Mouse (Mus musculus) MEL (cell line): ENCODE results near the gene F2. TPM values are rescaled to one million over a fixed set of nuclear protein-coding genes. Genes with fewer than 3 reads are reported as not detected.
A peak's percentile ranks its signal among the peaks of the same experiment; 100 is the strongest.

Experiments used
- DNase-seq: peaks from one replicate; pipeline ENCODE4 v3.0.0; 2011; ENCODE audit warnings: low read depth, low spot score
- H3K27ac ChIP-seq: 2 replicates; pipeline ENCODE4 v1.5.1; 2012; ENCODE audit warnings: low read depth, mild to moderate bottlenecking, control low read depth, low read length, moderate library complexity; ENCODE audit not compliant: control insufficient read depth
- H3K27me3 ChIP-seq, 2 experiments: fragments of 150-350 bp in 1 of 2; sonication (generic) in 1 of 2; 2 replicates each; pipeline ENCODE4 v1.6.1; 2012; ENCODE audit warnings: low read length in 2 of 2, mild to moderate bottlenecking in 2 of 2, improper control_type of control experiment in 1 of 2, moderate library complexity in 1 of 2; ENCODE audit not compliant: insufficient read depth in 2 of 2, control insufficient read depth in 1 of 2
- H3K36me3 ChIP-seq, 2 experiments: 2 replicates each; pipeline ENCODE4 v1.6.1; 2012 to 2014; ENCODE audit warnings: low read length in 2 of 2, improper control_type of control experiment in 1 of 2, inconsistent platforms in 1 of 2, mild to moderate bottlenecking in 1 of 2; ENCODE audit not compliant: insufficient read depth in 2 of 2, control insufficient read depth in 1 of 2
- H3K4me1 ChIP-seq, 2 experiments: fragments of 150-350 bp in 1 of 2; sonication (generic) in 1 of 2; 2 replicates each; pipeline ENCODE4 v1.6.1; 2012; ENCODE audit warnings: low read length in 2 of 2, improper control_type of control experiment in 1 of 2, mild to moderate bottlenecking in 1 of 2; ENCODE audit not compliant: insufficient read depth in 2 of 2, control insufficient read depth in 1 of 2
- H3K4me3 ChIP-seq, 2 experiments: fragments of 150-350 bp in 1 of 2; sonication (generic) in 1 of 2; 2 replicates each; pipeline ENCODE4 v1.5.1; 2012; ENCODE audit warnings: low read depth in 2 of 2, low read length in 2 of 2, mild to moderate bottlenecking in 2 of 2, moderate library complexity in 2 of 2, control low read depth in 1 of 2, improper control_type of control experiment in 1 of 2; ENCODE audit not compliant: control insufficient read depth in 1 of 2, insufficient read depth in 1 of 2
- H3K79me2 ChIP-seq: 2 replicates; pipeline ENCODE4 v1.6.1; 2012; ENCODE audit warnings: mild to moderate bottlenecking, low read length, moderate library complexity; ENCODE audit not compliant: control insufficient read depth, poor library complexity, insufficient read depth
- H3K9ac ChIP-seq: 2 replicates; pipeline ENCODE4 v1.6.1; 2012; ENCODE audit warnings: low read depth, mild to moderate bottlenecking, control low read depth, low read length, moderate library complexity; ENCODE audit not compliant: control insufficient read depth, poor library complexity, severe bottlenecking
- H3K9me3 ChIP-seq: fragments of 150-350 bp; sonication (generic); replicated peaks from 2 replicates; pipeline ENCODE4 v1.6.1; 2012; ENCODE audit warnings: mild to moderate bottlenecking, low read length, improper control_type of control experiment, moderate library complexity; ENCODE audit not compliant: insufficient read depth
- BHLHE40 ChIP-seq: IDR thresholded peaks from 2 replicates; pipeline ENCODE4 v1.6.1; 2012; ENCODE audit warnings: low read depth, mild to moderate bottlenecking, inconsistent platforms, low read length, improper control_type of control experiment, borderline replicate concordance
- CHD1 ChIP-seq: IDR thresholded peaks from 2 replicates; pipeline ENCODE4 v1.6.1; 2012; ENCODE audit warnings: low read depth, mild to moderate bottlenecking, inconsistent platforms, low read length, improper control_type of control experiment
- CHD2 ChIP-seq: IDR thresholded peaks from 2 replicates; pipeline ENCODE4 v1.6.1; 2011; ENCODE audit warnings: low read length, improper control_type of control experiment
- CTCF ChIP-seq, 3 experiments: IDR thresholded peaks in 2 of 3; conservative IDR thresholded peaks in 1 of 3; 2 replicates each; pipeline ENCODE4 v1.5.1; 2011 to 2012; ENCODE audit warnings: low read length in 3 of 3, low read depth in 2 of 3, mild to moderate bottlenecking in 2 of 3, improper control_type of control experiment in 1 of 3, inconsistent platforms in 1 of 3, mixed read lengths in 1 of 3, moderate library complexity in 1 of 3; ENCODE audit not compliant: control insufficient read depth in 1 of 3, insufficient read depth in 1 of 3, poor library complexity in 1 of 3, severe bottlenecking in 1 of 3
- E2F4 ChIP-seq: IDR thresholded peaks from 2 replicates; pipeline ENCODE4 v1.6.1; 2011; ENCODE audit warnings: low read depth, low read length, improper control_type of control experiment, borderline replicate concordance
- ELF1 ChIP-seq: IDR thresholded peaks from 2 replicates; pipeline ENCODE4 v1.6.1; 2014; ENCODE audit warnings: low read depth, mild to moderate bottlenecking, inconsistent platforms, low read length, improper control_type of control experiment, moderate library complexity
- EP300 ChIP-seq, 2 experiments: IDR thresholded peaks; 2 replicates each; pipeline ENCODE4 v1.6.1; 2011; ENCODE audit warnings: improper control_type of control experiment in 2 of 2, low read length in 2 of 2, low read depth in 1 of 2, mild to moderate bottlenecking in 1 of 2
- ETS1 ChIP-seq: IDR thresholded peaks from 2 replicates; pipeline ENCODE4 v1.6.1; 2012; ENCODE audit warnings: low read depth, mild to moderate bottlenecking, inconsistent platforms, low read length, improper control_type of control experiment, moderate library complexity
- GABPA ChIP-seq: IDR thresholded peaks from 2 replicates; pipeline ENCODE4 v1.6.1; 2012; ENCODE audit warnings: low read depth, mild to moderate bottlenecking, inconsistent platforms, low read length, improper control_type of control experiment, moderate library complexity
- HCFC1 ChIP-seq: IDR thresholded peaks from 2 replicates; pipeline ENCODE4 v1.6.1; 2012; ENCODE audit warnings: low read depth, mild to moderate bottlenecking, inconsistent platforms, low read length, improper control_type of control experiment, moderate library complexity
- KAT2A ChIP-seq: conservative IDR thresholded peaks from 2 replicates; pipeline ENCODE4 v1.6.1; 2012; ENCODE audit warnings: low read depth, low read length, improper control_type of control experiment, inconsistent platforms
- MAFK ChIP-seq: IDR thresholded peaks from 2 replicates; pipeline ENCODE4 v1.6.1; 2011; ENCODE audit warnings: low read depth, mild to moderate bottlenecking, low read length, improper control_type of control experiment, borderline replicate concordance
- MAZ ChIP-seq: IDR thresholded peaks from 2 replicates; pipeline ENCODE4 v1.6.1; 2012; ENCODE audit warnings: low read depth, mild to moderate bottlenecking, inconsistent platforms, low read length, improper control_type of control experiment
- MEF2A ChIP-seq: IDR thresholded peaks from 2 replicates; pipeline ENCODE4 v1.6.1; 2014; ENCODE audit warnings: low read depth, mild to moderate bottlenecking, inconsistent platforms, low read length, improper control_type of control experiment; ENCODE audit not compliant: poor library complexity, insufficient replicate concordance, severe bottlenecking; ENCODE audit errors: extremely low read depth
- MXI1 ChIP-seq: IDR thresholded peaks from 2 replicates; pipeline ENCODE4 v1.6.1; 2011; ENCODE audit warnings: mild to moderate bottlenecking, low read depth, low read length, improper control_type of control experiment
- MYB ChIP-seq: IDR thresholded peaks from 2 replicates; pipeline ENCODE4 v1.6.1; 2011; ENCODE audit warnings: mild to moderate bottlenecking, low read depth, low read length, improper control_type of control experiment
- MYC ChIP-seq: IDR thresholded peaks from 2 replicates; pipeline ENCODE4 v1.6.1; 2011; ENCODE audit warnings: low read depth, mild to moderate bottlenecking, low read length, improper control_type of control experiment, moderate library complexity
- NELFE ChIP-seq: IDR thresholded peaks from 2 replicates; pipeline ENCODE4 v1.6.1; 2011; ENCODE audit warnings: low read depth, low read length, improper control_type of control experiment
- NRF1 ChIP-seq: IDR thresholded peaks from 2 replicates; pipeline ENCODE4 v1.6.1; 2014; ENCODE audit warnings: low read depth, mild to moderate bottlenecking, inconsistent platforms, low read length, improper control_type of control experiment, moderate library complexity; ENCODE audit not compliant: poor library complexity, insufficient read depth, severe bottlenecking
- POLR2A ChIP-seq, 2 experiments: IDR thresholded peaks; 2 replicates each; pipeline ENCODE4 v1.6.1; 2011 to 2012; ENCODE audit warnings: low read length in 2 of 2, mild to moderate bottlenecking in 2 of 2, control low read depth in 1 of 2, improper control_type of control experiment in 1 of 2, low read depth in 1 of 2, moderate library complexity in 1 of 2; ENCODE audit not compliant: control insufficient read depth in 1 of 2, insufficient read depth in 1 of 2, poor library complexity in 1 of 2
- POLR2AphosphoS2 ChIP-seq: IDR thresholded peaks from 2 replicates; pipeline ENCODE4 v1.6.1; 2011; ENCODE audit warnings: low read length, improper control_type of control experiment
- RAD21 ChIP-seq: IDR thresholded peaks from 2 replicates; pipeline ENCODE4 v1.6.1; 2011; ENCODE audit warnings: mild to moderate bottlenecking, low read depth, low read length, improper control_type of control experiment
- RCOR1 ChIP-seq: IDR thresholded peaks from 2 replicates; pipeline ENCODE4 v1.6.1; 2012; ENCODE audit warnings: low read depth, mild to moderate bottlenecking, inconsistent platforms, low read length, improper control_type of control experiment
- SIN3A ChIP-seq: IDR thresholded peaks from 2 replicates; pipeline ENCODE4 v1.6.1; 2012; ENCODE audit warnings: low read length, improper control_type of control experiment, inconsistent platforms
- TAL1 ChIP-seq: IDR thresholded peaks from 2 replicates; pipeline ENCODE4 v1.6.1; 2012; ENCODE audit warnings: mild to moderate bottlenecking, inconsistent platforms, low read length, moderate library complexity, mixed read lengths
- TBP ChIP-seq: IDR thresholded peaks from 2 replicates; pipeline ENCODE4 v1.8.0; 2011; ENCODE audit warnings: low read depth, low read length, improper control_type of control experiment
- TCF12 ChIP-seq: IDR thresholded peaks from 2 replicates; pipeline ENCODE4 v1.6.1; 2014; ENCODE audit warnings: low read depth, mild to moderate bottlenecking, inconsistent platforms, low read length, improper control_type of control experiment, moderate library complexity
- UBTF ChIP-seq: IDR thresholded peaks from 2 replicates; pipeline ENCODE4 v1.6.1; 2012; ENCODE audit warnings: low read depth, mild to moderate bottlenecking, inconsistent platforms, low read length, improper control_type of control experiment, moderate library complexity, borderline replicate concordance; ENCODE audit not compliant: insufficient read depth
- USF1 ChIP-seq: IDR thresholded peaks from 2 replicates; pipeline ENCODE4 v1.6.1; 2014; ENCODE audit warnings: low read depth, mild to moderate bottlenecking, inconsistent platforms, low read length, improper control_type of control experiment, moderate library complexity
- USF2 ChIP-seq, 2 experiments: IDR thresholded peaks; 2 replicates each; pipeline ENCODE4 v1.6.1; 2011 to 2012; ENCODE audit warnings: improper control_type of control experiment in 2 of 2, low read length in 2 of 2, borderline replicate concordance in 1 of 2, inconsistent platforms in 1 of 2, low read depth in 1 of 2, mild to moderate bottlenecking in 1 of 2; ENCODE audit not compliant: insufficient read depth in 1 of 2
- ZC3H11A ChIP-seq: IDR thresholded peaks from 2 replicates; pipeline ENCODE4 v1.6.1; 2012; ENCODE audit warnings: low read depth, mild to moderate bottlenecking, inconsistent platforms, low read length, improper control_type of control experiment
- ZKSCAN1 ChIP-seq: IDR thresholded peaks from 2 replicates; pipeline ENCODE4 v1.6.1; 2012; ENCODE audit warnings: low read depth, mild to moderate bottlenecking, inconsistent platforms, low read length, improper control_type of control experiment, moderate library complexity
- ZMIZ1 ChIP-seq: IDR thresholded peaks from 2 replicates; pipeline ENCODE4 v1.6.1; 2012; ENCODE audit warnings: low read depth, mild to moderate bottlenecking, inconsistent platforms, low read length, improper control_type of control experiment, moderate library complexity
- ZNF384 ChIP-seq: IDR thresholded peaks from 2 replicates; pipeline ENCODE4 v1.6.1; 2012; ENCODE audit warnings: low read depth, mild to moderate bottlenecking, inconsistent platforms, low read length, improper control_type of control experiment
- polyA plus RNA-seq, 2 experiments: library from polyadenylated mRNA; stranded (reverse) in 1 of 2; unstranded in 1 of 2; fragments of >175 nt in 1 of 2; fragments of >200 nt in 1 of 2; gene quantifications; 2 replicates each; pipeline versions ENCODE4 v1.2.1 to v1.2.4; 2012; ENCODE audit warnings: low replicate concordance in 2 of 2, low read depth in 1 of 2; ENCODE audit not compliant: insufficient read length in 2 of 2, insufficient read depth in 1 of 2, missing spikeins in 1 of 2
- total RNA-seq: library from RNA; depleted of rRNA; stranded (reverse); fragments of 300-350 nt; gene quantifications from 2 replicates; pipeline ENCODE4 v1.2.3, GENCODE M21; 2012

Gene F2
- total and polyA plus RNA-seq, 3 experiments: 0.04 to 0.06 TPM; not detected in 1

DNA sequence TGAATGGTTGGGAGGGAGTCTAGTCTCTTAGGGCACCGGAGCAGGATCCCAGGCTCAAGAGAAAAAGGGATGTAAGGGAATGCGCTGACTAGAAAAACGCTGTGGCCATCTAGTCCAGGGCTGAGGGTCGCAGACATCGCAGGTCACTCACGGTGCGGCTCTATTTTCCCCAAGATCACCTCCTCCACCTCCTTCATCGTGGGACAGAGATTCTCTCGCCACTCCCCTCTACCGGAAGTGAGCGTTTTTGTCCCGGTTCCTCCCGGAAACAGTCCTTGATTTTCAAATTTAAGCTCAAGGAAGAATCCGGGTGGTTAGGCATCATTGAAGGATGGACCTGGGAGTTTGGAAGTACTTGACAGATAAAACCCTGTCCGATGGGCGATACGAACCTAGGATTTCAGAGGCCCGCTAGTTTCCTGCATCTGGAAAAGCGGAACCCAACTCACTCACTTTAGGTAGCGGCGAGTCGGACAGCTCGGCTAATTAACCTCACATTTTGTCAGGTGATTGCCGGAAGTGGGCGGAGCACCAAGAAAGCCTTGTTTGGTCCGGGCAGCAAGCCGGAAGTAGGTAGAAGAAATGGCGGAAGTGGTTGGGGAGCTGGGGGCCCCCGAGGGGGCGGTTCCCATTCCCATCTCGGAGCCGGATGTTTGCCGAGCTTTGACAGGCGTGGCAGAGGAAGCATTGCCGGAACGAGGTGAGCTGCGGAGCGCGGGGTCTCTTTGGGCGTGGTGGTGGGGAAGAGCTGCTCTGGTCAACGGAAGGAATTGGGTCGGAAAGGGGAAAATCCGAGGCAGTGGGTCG is 13.5 kb upstream of the F2 start, which contains the start of the genes Zfp408 and Arhgap1:
Gene Zfp408 (minus strand): TSS at position 239 of the 807 bp plus-strand sequence.
Gene Arhgap1 (plus strand): TSS at position 308 of the 807 bp plus-strand sequence.
- Histone ChIP-seq H3K4me3 (peak within 1 kb of the TSS; percentile 89 to 94), H3K36me3 (peaks cover 0 to 4% of the 10 kb centered on the region in 2 experiments; a peak in 3 of 4 replicates), H3K79me2 (peaks cover 26% of the 10 kb centered on the region), H3K27ac (peak within 1 kb of the TSS; percentile 90), H3K9ac (peak within 1 kb of the TSS; percentile 92), H3K9me3 (no peaks in the 10 kb centered on the region), H3K27me3 (no peaks in the 10 kb centered on the region), H3K4me1 (peaks cover 0 to 5% of the 10 kb centered on the region in 2 experiments; a peak in 2 of 4 replicates)
- DNase-seq: peak; percentile 100
- 0 out of 2 replicates have a peak, but pooled peaks have one; percentile 32 for TF ChIP-seq MYB
- peak; percentile 98 for TF ChIP-seq SIN3A
- TF ChIP-seq EP300 (IDR thresholded peaks at IDR 0.05; ENCODE audit: low read depth in 1 of 2, low read length in 2 of 2): peak in 1 of 2 experiments; percentile 58; a peak in 1 of 4 replicates
- peak; percentile 95 for TF ChIP-seq MXI1
- TF ChIP-seq ZKSCAN1: no peak
- peak; percentile 61 to 88; a peak in 3 of 4 replicates for TF ChIP-seq POLR2A (IDR thresholded peaks at IDR 0.05; ENCODE audit: control insufficient read depth in 1 of 2, insufficient read depth in 1 of 2, low read depth in 1 of 2, low read length in 2 of 2, poor library complexity in 1 of 2)
- peak; percentile 81; the same call in 1 of the 2 replicates for TF ChIP-seq ZMIZ1
- TF ChIP-seq BHLHE40: peak; percentile 89
- no peak for TF ChIP-seq TAL1
- no peak for TF ChIP-seq CHD1
- peak; percentile 96 for TF ChIP-seq HCFC1
- TF ChIP-seq MEF2A: no peak
- TF ChIP-seq CHD2: no peak
- TF ChIP-seq GABPA: no peak
- peak; percentile 50; the same call in 1 of the 2 replicates for TF ChIP-seq RCOR1
- TF ChIP-seq UBTF: no peak
- TF ChIP-seq MYC: peak; percentile 90
- TF ChIP-seq KAT2A: peak; percentile 86
- no peak for TF ChIP-seq ZC3H11A
- peak; percentile 82 for TF ChIP-seq TBP
- peak; percentile 94 for TF ChIP-seq USF1
- TF ChIP-seq MAZ: peak; percentile 89; the same call in 1 of the 2 replicates
- peak; percentile 73; the same call in 1 of the 2 replicates for TF ChIP-seq ETS1
- no peak for TF ChIP-seq CTCF (IDR thresholded peaks at IDR 0.05 in 2 of 3, conservative IDR thresholded peaks at IDR 0.05 in 1 of 3; ENCODE audit: control insufficient read depth in 1 of 3, insufficient read depth in 1 of 3, low read depth in 2 of 3, low read length in 3 of 3, poor library complexity in 1 of 3, severe bottlenecking in 1 of 3)
- peak; percentile 29; the same call in 1 of the 2 replicates for TF ChIP-seq E2F4
- peak in 1 of 2 experiments; percentile 56; a peak in 1 of 4 replicates for TF ChIP-seq USF2 (IDR thresholded peaks at IDR 0.05; ENCODE audit: borderline replicate concordance in 1 of 2, insufficient read depth in 1 of 2, low read depth in 1 of 2, low read length in 2 of 2)
- peak; percentile 83; the same call in 1 of the 2 replicates for TF ChIP-seq POLR2AphosphoS2
- TF ChIP-seq NRF1: 0 out of 2 replicates have a peak, but pooled peaks have one; percentile 11
- TF ChIP-seq TCF12: peak; percentile 25; the same call in 1 of the 2 replicates
- peak; percentile 80 for TF ChIP-seq NELFE
- peak; percentile 99 for TF ChIP-seq ELF1
- no peak for TF ChIP-seq RAD21
- no peak for TF ChIP-seq MAFK
- 0 out of 2 replicates have a peak, but pooled peaks have one; percentile 25 for TF ChIP-seq ZNF384
